Mouse (Mus musculus): ENCODE data around the gene Tmem229a. TPM values are rescaled to one million over a fixed set of nuclear protein-coding genes. Genes with fewer than 3 reads are reported as not detected.

The Tmem229a gene
- polyA plus RNA-seq, 1 experiment, result 3.6 TPM

- no peak for TF ChIP-seq CTCF (IDR thresholded peaks at IDR 0.05; ENCODE audit: borderline replicate concordance, extremely low read depth, insufficient read depth, insufficient read length)
- no peak for TF ChIP-seq POLR2A (IDR thresholded peaks at IDR 0.05; ENCODE audit: borderline replicate concordance, extremely low read depth, insufficient read depth, insufficient read length, poor library complexity, severe bottlenecking)
These were observed 2.0 kb downstream of the Tmem229a start for GRCm38 (mm10) chr6:24954126-24954525.

DNA sequence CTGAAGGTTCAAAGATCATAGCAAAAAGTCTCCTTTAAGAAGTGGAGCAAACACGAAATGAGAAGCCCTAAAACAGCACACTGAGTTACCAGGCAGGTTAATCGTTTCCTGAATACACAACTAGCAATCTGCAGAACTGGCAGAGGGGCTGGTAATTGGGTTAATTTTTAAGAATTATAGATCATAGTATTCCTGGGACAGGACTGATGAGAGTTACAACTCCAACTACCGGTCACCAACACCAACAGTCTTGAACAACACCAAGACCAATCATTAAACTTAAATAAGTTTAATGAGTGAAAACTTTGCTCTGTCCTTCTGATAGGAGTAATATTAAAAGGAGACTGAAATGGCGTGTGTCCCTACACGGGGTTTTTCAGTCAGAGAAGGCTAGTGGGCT lies 3.8 kb downstream of the Tmem229a start:
- TF ChIP-seq CTCF (IDR thresholded peaks at IDR 0.05; ENCODE audit: borderline replicate concordance, extremely low read depth, insufficient read depth, insufficient read length), result no peak
- no peak for TF ChIP-seq POLR2A (IDR thresholded peaks at IDR 0.05; ENCODE audit: borderline replicate concordance, extremely low read depth, insufficient read depth, insufficient read length, poor library complexity, severe bottlenecking)
- no peak for DNase-seq (ENCODE audit: low read depth)

More at GRCm38 (mm10) chr6:24954126-24954525, 2.0 kb downstream of the Tmem229a start:
- DNase-seq (ENCODE audit: low read depth), result no peak

- no peak for DNase-seq (ENCODE audit: low read depth)
- no peak for TF ChIP-seq POLR2A (IDR thresholded peaks at IDR 0.05; ENCODE audit: borderline replicate concordance, extremely low read depth, insufficient read depth, insufficient read length, poor library complexity, severe bottlenecking)
- no peak for TF ChIP-seq CTCF (IDR thresholded peaks at IDR 0.05; ENCODE audit: borderline replicate concordance, extremely low read depth, insufficient read depth, insufficient read length)
These were observed 5.4 kb downstream of the Tmem229a start for GRCm38 (mm10) chr6:24950669-24951068.

GRCm38 (mm10) chr6:24925076-24925785 lies 30.9 kb downstream of the Tmem229a start:
- no peak for DNase-seq (ENCODE audit: low read depth)
- TF ChIP-seq CTCF (IDR thresholded peaks at IDR 0.05; ENCODE audit: borderline replicate concordance, extremely low read depth, insufficient read depth, insufficient read length) (no peak), POLR2A (IDR thresholded peaks at IDR 0.05; ENCODE audit: borderline replicate concordance, extremely low read depth, insufficient read depth, insufficient read length, poor library complexity, severe bottlenecking) (no peak)

DNA sequence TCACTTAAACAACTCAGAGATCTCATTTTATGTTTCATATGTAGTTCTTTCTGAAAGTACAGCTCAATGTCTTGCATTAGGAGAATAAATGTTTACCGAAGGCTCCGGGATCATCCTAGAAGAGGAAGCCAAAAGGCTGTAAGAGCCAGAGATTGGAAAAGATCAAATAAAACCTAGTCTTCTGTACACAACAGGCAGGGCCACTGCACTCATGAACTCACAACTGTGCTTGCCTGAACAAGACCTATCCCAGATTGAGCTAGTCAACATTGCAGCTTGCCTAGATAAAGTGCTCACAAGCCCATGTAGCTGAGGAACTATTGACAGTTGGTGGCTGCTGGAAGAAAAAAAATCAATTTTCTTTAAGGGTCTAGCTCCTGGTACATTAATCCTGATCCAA lies 42.5 kb downstream of the Tmem229a start:
- no peak for DNase-seq (ENCODE audit: low read depth)
- TF ChIP-seq CTCF (IDR thresholded peaks at IDR 0.05; ENCODE audit: borderline replicate concordance, extremely low read depth, insufficient read depth, insufficient read length), result no peak
- TF ChIP-seq POLR2A (IDR thresholded peaks at IDR 0.05; ENCODE audit: borderline replicate concordance, extremely low read depth, insufficient read depth, insufficient read length, poor library complexity, severe bottlenecking), result no peak

DNA sequence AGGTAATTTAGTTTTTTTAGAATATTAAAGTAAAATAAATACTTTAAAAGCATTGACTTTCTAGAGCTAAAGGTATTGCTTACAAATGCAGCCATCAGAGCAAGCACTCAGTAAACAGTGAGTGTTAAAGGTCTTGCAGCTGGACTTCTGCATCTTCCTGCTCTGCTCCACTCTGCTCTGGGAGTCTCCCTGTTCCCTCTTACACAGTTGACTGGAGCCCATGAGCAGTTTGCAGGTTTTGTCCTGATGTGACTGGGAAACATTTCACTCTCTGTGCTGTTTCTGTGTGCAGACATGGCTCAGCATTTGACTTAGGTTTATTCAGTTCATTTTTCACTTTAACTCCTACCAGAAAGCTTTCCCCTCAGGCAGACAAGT lies 45.4 kb downstream of the Tmem229a start:
- no peak for DNase-seq (ENCODE audit: low read depth)
- TF ChIP-seq POLR2A (IDR thresholded peaks at IDR 0.05; ENCODE audit: borderline replicate concordance, extremely low read depth, insufficient read depth, insufficient read length, poor library complexity, severe bottlenecking) (no peak), CTCF (IDR thresholded peaks at IDR 0.05; ENCODE audit: borderline replicate concordance, extremely low read depth, insufficient read depth, insufficient read length) (no peak)

- TF ChIP-seq POLR2A (IDR thresholded peaks at IDR 0.05; ENCODE audit: borderline replicate concordance, extremely low read depth, insufficient read depth, insufficient read length, poor library complexity, severe bottlenecking) (no peak), CTCF (IDR thresholded peaks at IDR 0.05; ENCODE audit: borderline replicate concordance, extremely low read depth, insufficient read depth, insufficient read length) (no peak)
- DNase-seq (ENCODE audit: low read depth), result no peak
These were observed 45.9 kb downstream of the Tmem229a start for GRCm38 (mm10) chr6:24910016-24910727.

- no peak for DNase-seq (ENCODE audit: low read depth)
- TF ChIP-seq POLR2A (IDR thresholded peaks at IDR 0.05; ENCODE audit: borderline replicate concordance, extremely low read depth, insufficient read depth, insufficient read length, poor library complexity, severe bottlenecking), result no peak
- no peak for TF ChIP-seq CTCF (IDR thresholded peaks at IDR 0.05; ENCODE audit: borderline replicate concordance, extremely low read depth, insufficient read depth, insufficient read length)
These were observed 48.3 kb downstream of the Tmem229a start for GRCm38 (mm10) chr6:24907824-24908223.

DNA sequence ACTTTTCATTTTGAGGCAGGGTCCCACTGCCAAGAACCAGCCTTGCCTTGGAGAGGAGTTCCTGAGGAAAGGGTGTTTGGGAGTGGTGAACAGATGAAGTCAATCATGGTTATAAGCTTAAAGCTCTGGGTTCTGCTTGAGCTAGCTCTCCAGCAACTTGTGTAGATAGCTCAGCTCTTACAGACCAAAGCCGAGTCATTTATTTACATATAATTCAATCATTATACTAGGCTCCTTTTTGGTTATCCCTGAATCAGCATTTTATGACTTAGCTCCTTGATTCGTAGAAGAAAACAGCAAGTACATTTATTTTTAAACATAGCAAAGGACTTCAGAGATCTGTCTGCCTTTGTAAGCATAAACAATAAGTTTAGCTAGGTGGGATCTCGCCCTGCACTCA lies 51.0 kb downstream of the Tmem229a start:
- DNase-seq (ENCODE audit: low read depth), result no peak
- TF ChIP-seq POLR2A (IDR thresholded peaks at IDR 0.05; ENCODE audit: borderline replicate concordance, extremely low read depth, insufficient read depth, insufficient read length, poor library complexity, severe bottlenecking) (no peak), CTCF (IDR thresholded peaks at IDR 0.05; ENCODE audit: borderline replicate concordance, extremely low read depth, insufficient read depth, insufficient read length) (no peak)

Other genes starting within 250 kb of the Tmem229a start
- gene Hyal6, start 223.1 kb downstream of the Tmem229a start, polyA plus RNA-seq (2012; rRNA removed), result not detected in 2 replicates
- gene Hyal4, start 208.0 kb downstream of the Tmem229a start, polyA plus RNA-seq (2012; rRNA removed), result not detected in 2 replicates
- not detected in 2 replicates for gene Spam1, start 165.1 kb downstream of the Tmem229a start, polyA plus RNA-seq (2012; rRNA removed)
- gene Hyal5, start 98.3 kb downstream of the Tmem229a start, polyA plus RNA-seq (2012; rRNA removed), result not detected in 2 replicates